Mouse (Mus musculus): ENCODE measurements around the gene Rpl27a.

GRCm38 (mm10) chr7:109492616-109493318 lies 26.2 kb upstream of the Rpl27a start:
- TF ChIP-seq CTCF (IDR thresholded peaks at IDR 0.05; ENCODE audit: low read depth, low read length) = no peak
- no peak for TF ChIP-seq POLR2A (IDR thresholded peaks at IDR 0.05; ENCODE audit: insufficient read depth, low read length)
- no peak for TF ChIP-seq EP300 (IDR thresholded peaks at IDR 0.05; ENCODE audit: insufficient read depth, low read depth, low read length)
